Mouse (Mus musculus) MEL (cell line): ENCODE data around the gene Tlk1. TPM values are rescaled to one million over a fixed set of nuclear protein-coding genes. Genes with fewer than 3 reads are reported as not detected.

Experiments used
- DNase-seq: peaks from one replicate; pipeline ENCODE4 v3.0.0; 2011; ENCODE audit warnings: low read depth, low spot score
- H3K27ac ChIP-seq: 2 replicates; pipeline ENCODE4 v1.5.1; 2012; ENCODE audit warnings: low read depth, mild to moderate bottlenecking, control low read depth, low read length, moderate library complexity; ENCODE audit not compliant: control insufficient read depth
- H3K27me3 ChIP-seq, 2 experiments: fragments of 150-350 bp in 1 of 2; sonication (generic) in 1 of 2; 2 replicates each; pipeline ENCODE4 v1.6.1; 2012; ENCODE audit warnings: low read length in 2 of 2, mild to moderate bottlenecking in 2 of 2, improper control_type of control experiment in 1 of 2, moderate library complexity in 1 of 2; ENCODE audit not compliant: insufficient read depth in 2 of 2, control insufficient read depth in 1 of 2
- H3K36me3 ChIP-seq, 2 experiments: 2 replicates each; pipeline ENCODE4 v1.6.1; 2012 to 2014; ENCODE audit warnings: low read length in 2 of 2, improper control_type of control experiment in 1 of 2, inconsistent platforms in 1 of 2, mild to moderate bottlenecking in 1 of 2; ENCODE audit not compliant: insufficient read depth in 2 of 2, control insufficient read depth in 1 of 2
- H3K4me1 ChIP-seq, 2 experiments: fragments of 150-350 bp in 1 of 2; sonication (generic) in 1 of 2; 2 replicates each; pipeline ENCODE4 v1.6.1; 2012; ENCODE audit warnings: low read length in 2 of 2, improper control_type of control experiment in 1 of 2, mild to moderate bottlenecking in 1 of 2; ENCODE audit not compliant: insufficient read depth in 2 of 2, control insufficient read depth in 1 of 2
- H3K4me3 ChIP-seq, 2 experiments: fragments of 150-350 bp in 1 of 2; sonication (generic) in 1 of 2; 2 replicates each; pipeline ENCODE4 v1.5.1; 2012; ENCODE audit warnings: low read depth in 2 of 2, low read length in 2 of 2, mild to moderate bottlenecking in 2 of 2, moderate library complexity in 2 of 2, control low read depth in 1 of 2, improper control_type of control experiment in 1 of 2; ENCODE audit not compliant: control insufficient read depth in 1 of 2, insufficient read depth in 1 of 2
- H3K79me2 ChIP-seq: 2 replicates; pipeline ENCODE4 v1.6.1; 2012; ENCODE audit warnings: mild to moderate bottlenecking, low read length, moderate library complexity; ENCODE audit not compliant: control insufficient read depth, poor library complexity, insufficient read depth
- H3K9ac ChIP-seq: 2 replicates; pipeline ENCODE4 v1.6.1; 2012; ENCODE audit warnings: low read depth, mild to moderate bottlenecking, control low read depth, low read length, moderate library complexity; ENCODE audit not compliant: control insufficient read depth, poor library complexity, severe bottlenecking
- H3K9me3 ChIP-seq: fragments of 150-350 bp; sonication (generic); replicated peaks from 2 replicates; pipeline ENCODE4 v1.6.1; 2012; ENCODE audit warnings: mild to moderate bottlenecking, low read length, improper control_type of control experiment, moderate library complexity; ENCODE audit not compliant: insufficient read depth
- ELF1 ChIP-seq: IDR thresholded peaks from 2 replicates; pipeline ENCODE4 v1.6.1; 2014; ENCODE audit warnings: low read depth, mild to moderate bottlenecking, inconsistent platforms, low read length, improper control_type of control experiment, moderate library complexity
- EP300 ChIP-seq, 2 experiments: IDR thresholded peaks; 2 replicates each; pipeline ENCODE4 v1.6.1; 2011; ENCODE audit warnings: improper control_type of control experiment in 2 of 2, low read length in 2 of 2, low read depth in 1 of 2, mild to moderate bottlenecking in 1 of 2
- ETS1 ChIP-seq: IDR thresholded peaks from 2 replicates; pipeline ENCODE4 v1.6.1; 2012; ENCODE audit warnings: low read depth, mild to moderate bottlenecking, inconsistent platforms, low read length, improper control_type of control experiment, moderate library complexity
- GATA1 ChIP-seq: IDR thresholded peaks from 2 replicates; pipeline ENCODE4 v1.6.1; 2011; ENCODE audit warnings: low read depth, low read length, improper control_type of control experiment
- MAX ChIP-seq: IDR thresholded peaks from 2 replicates; pipeline ENCODE4 v1.6.1; 2011; ENCODE audit warnings: low read length, improper control_type of control experiment
- MAZ ChIP-seq: IDR thresholded peaks from 2 replicates; pipeline ENCODE4 v1.6.1; 2012; ENCODE audit warnings: low read depth, mild to moderate bottlenecking, inconsistent platforms, low read length, improper control_type of control experiment
- MYB ChIP-seq: IDR thresholded peaks from 2 replicates; pipeline ENCODE4 v1.6.1; 2011; ENCODE audit warnings: mild to moderate bottlenecking, low read depth, low read length, improper control_type of control experiment
- RAD21 ChIP-seq: IDR thresholded peaks from 2 replicates; pipeline ENCODE4 v1.6.1; 2011; ENCODE audit warnings: mild to moderate bottlenecking, low read depth, low read length, improper control_type of control experiment
- RCOR1 ChIP-seq: IDR thresholded peaks from 2 replicates; pipeline ENCODE4 v1.6.1; 2012; ENCODE audit warnings: low read depth, mild to moderate bottlenecking, inconsistent platforms, low read length, improper control_type of control experiment
- TAL1 ChIP-seq: IDR thresholded peaks from 2 replicates; pipeline ENCODE4 v1.6.1; 2012; ENCODE audit warnings: mild to moderate bottlenecking, inconsistent platforms, low read length, moderate library complexity, mixed read lengths
- TBP ChIP-seq: IDR thresholded peaks from 2 replicates; pipeline ENCODE4 v1.8.0; 2011; ENCODE audit warnings: low read depth, low read length, improper control_type of control experiment
- TCF12 ChIP-seq: IDR thresholded peaks from 2 replicates; pipeline ENCODE4 v1.6.1; 2014; ENCODE audit warnings: low read depth, mild to moderate bottlenecking, inconsistent platforms, low read length, improper control_type of control experiment, moderate library complexity
- USF1 ChIP-seq: IDR thresholded peaks from 2 replicates; pipeline ENCODE4 v1.6.1; 2014; ENCODE audit warnings: low read depth, mild to moderate bottlenecking, inconsistent platforms, low read length, improper control_type of control experiment, moderate library complexity
- ZC3H11A ChIP-seq: IDR thresholded peaks from 2 replicates; pipeline ENCODE4 v1.6.1; 2012; ENCODE audit warnings: low read depth, mild to moderate bottlenecking, inconsistent platforms, low read length, improper control_type of control experiment
- ZKSCAN1 ChIP-seq: IDR thresholded peaks from 2 replicates; pipeline ENCODE4 v1.6.1; 2012; ENCODE audit warnings: low read depth, mild to moderate bottlenecking, inconsistent platforms, low read length, improper control_type of control experiment, moderate library complexity
- polyA plus RNA-seq, 2 experiments: library from polyadenylated mRNA; stranded (reverse) in 1 of 2; unstranded in 1 of 2; fragments of >175 nt in 1 of 2; fragments of >200 nt in 1 of 2; gene quantifications; 2 replicates each; pipeline versions ENCODE4 v1.2.1 to v1.2.4; 2012; ENCODE audit warnings: low replicate concordance in 2 of 2, low read depth in 1 of 2; ENCODE audit not compliant: insufficient read length in 2 of 2, insufficient read depth in 1 of 2, missing spikeins in 1 of 2
- total RNA-seq: library from RNA; depleted of rRNA; stranded (reverse); fragments of 300-350 nt; gene quantifications from 2 replicates; pipeline ENCODE4 v1.2.3, GENCODE M21; 2012

Tlk1 gene
- total and polyA plus RNA-seq, 3 experiments: 20.5 to 57.0 (median 56.6) TPM

DNA sequence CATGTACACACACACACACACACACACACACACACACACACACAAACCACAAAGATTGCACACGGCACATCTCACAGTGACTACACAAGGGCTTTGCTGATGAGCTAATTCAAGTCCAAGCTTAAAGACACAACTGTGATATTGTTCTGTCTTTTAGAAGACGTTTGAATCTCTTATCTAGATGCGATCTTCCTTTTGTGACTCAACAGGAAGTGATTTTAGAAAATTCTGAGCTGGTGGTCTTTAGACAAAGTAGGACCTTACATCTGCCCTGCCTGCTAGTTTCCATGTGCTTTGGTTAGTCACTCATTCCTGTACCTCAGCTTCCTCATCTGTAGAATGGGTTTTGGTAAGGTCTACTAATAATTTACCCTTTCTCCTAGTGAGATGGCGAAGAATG, 49.6 kb upstream of the Tlk1 start:
- Histone ChIP-seq H3K27ac (no peak overlapping the region), H3K9me3 (no peaks in the 10 kb centered on the region), H3K79me2 (no peaks in the 10 kb centered on the region), H3K4me3 (no peak overlapping the region), H3K27me3 (no peaks in the 10 kb centered on the region)
- peak; percentile 23 for DNase-seq
- TF ChIP-seq MAZ (no peak), GATA1 (peak; percentile 43; the same call in 1 of the 2 replicates), MAX (no peak), EP300 (IDR thresholded peaks at IDR 0.05; ENCODE audit: low read depth in 1 of 2, low read length in 2 of 2) (0 out of 4 replicates have a peak, but pooled peaks of 1 of the 2 experiments have one; percentile 20), ELF1 (no peak)
- TF ChIP-seq, all 39 proteins: peak for 2
- Histone ChIP-seq H3K36me3 (peaks cover 0 to 21% of the 10 kb centered on the region in 2 experiments; a peak in 2 of 4 replicates), H3K4me1 (peaks cover 17 to 28% of the 10 kb centered on the region in 2 experiments), H3K9ac (no peak overlapping the region)

DNA sequence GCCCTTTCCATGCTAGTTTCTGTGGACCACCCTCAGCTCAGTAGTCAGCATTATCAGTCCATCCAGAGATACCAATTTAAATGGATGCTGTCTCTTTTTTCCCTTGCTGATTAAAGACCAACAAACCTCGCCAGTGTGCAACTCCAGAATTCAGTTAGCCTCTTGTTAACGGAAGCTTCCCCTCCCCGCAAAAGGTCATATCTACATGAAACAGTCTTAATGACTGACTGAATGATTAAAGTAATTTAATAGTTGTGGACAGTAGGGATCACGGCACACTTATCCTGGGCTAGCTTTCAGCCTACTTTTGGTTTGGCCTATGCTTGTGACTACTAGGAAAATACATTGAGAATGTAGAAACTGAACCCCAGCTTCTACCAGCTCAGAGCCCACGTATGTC, 47.6 kb upstream of the Tlk1 start:
- TF ChIP-seq TCF12 (peak; percentile 61), TBP (no peak), TAL1 (no peak), EP300 (IDR thresholded peaks at IDR 0.05; ENCODE audit: low read depth in 1 of 2, low read length in 2 of 2) (peak; percentile 80 to 85), ZC3H11A (no peak), RCOR1 (peak; percentile 24; the same call in 1 of the 2 replicates), RAD21 (no peak), GATA1 (peak; percentile 41; the same call in 1 of the 2 replicates), USF1 (no peak), MYB (peak; percentile 91), ETS1 (no peak), ZKSCAN1 (no peak)
- peak; percentile 59 for DNase-seq
- Histone ChIP-seq H3K9ac (peak overlapping the region; percentile 4; the same call in 1 of the 2 replicates), H3K4me1 (peaks cover 17 to 28% of the 10 kb centered on the region in 2 experiments), H3K27me3 (no peaks in the 10 kb centered on the region), H3K4me3 (peak overlapping the region; percentile 25 to 56; a peak in 3 of 4 replicates), H3K27ac (no peak overlapping the region), H3K9me3 (no peaks in the 10 kb centered on the region), H3K36me3 (peaks cover 0 to 21% of the 10 kb centered on the region in 2 experiments; a peak in 2 of 4 replicates), H3K79me2 (no peaks in the 10 kb centered on the region)
